Mouse (Mus musculus) heart, adult 2 months (tissue): ENCODE results near the gene Slc2a6.

Experiments
- EP300 ChIP-seq: fragments of 200-500 bp; IDR thresholded peaks from 2 replicates; pipeline ENCODE4 v1.6.1; 2011; ENCODE audit warnings: low read depth, low read length, control low read depth; ENCODE audit not compliant: insufficient read depth
- POLR2A ChIP-seq: fragments of 200-500 bp; IDR thresholded peaks from 2 replicates; pipeline ENCODE4 v1.6.1; 2011; ENCODE audit warnings: mild to moderate bottlenecking, low read depth, low read length, control low read depth; ENCODE audit not compliant: insufficient read depth

DNA sequence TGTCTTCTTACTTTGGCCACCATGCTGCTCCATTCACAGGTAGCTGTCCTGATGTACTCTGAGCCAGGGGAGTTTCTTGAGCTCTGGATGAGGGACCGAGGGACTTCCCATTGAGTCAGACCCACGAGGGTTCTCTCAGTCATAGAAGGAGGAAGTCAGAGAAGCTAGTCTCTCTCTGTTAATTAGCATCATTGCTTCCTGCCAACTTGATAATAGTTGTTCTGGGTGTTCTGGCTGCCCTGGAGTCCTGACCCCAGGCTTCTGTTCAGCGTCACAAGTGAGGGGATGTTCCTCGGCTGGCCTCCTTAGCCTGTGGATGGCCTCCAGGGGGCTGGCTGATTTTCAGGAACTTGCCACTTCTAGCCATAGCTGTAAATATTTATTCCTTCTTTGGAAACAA, 53.8 kb downstream of the Slc2a6 start:
- no peak for TF ChIP-seq EP300
- TF ChIP-seq POLR2A: no peak
